Mouse (Mus musculus): ENCODE measurements at regions not wholly inside any gene's neighbourhood (a gene's known extent, or its start where the extent isn't known, plus 50 kb on each side); places are given as distances from the start of the nearest gene placed in this dataset.

- no peaks in the 10 kb centered on the region for H3K4me1 ChIP-seq (ENCODE audit: control insufficient read depth, insufficient read depth, low read length)
- H3K27ac ChIP-seq (ENCODE audit: insufficient read depth, low read length) = no peak overlapping the region
- TF ChIP-seq POLR2A (IDR thresholded peaks at IDR 0.05; ENCODE audit: borderline replicate concordance, insufficient read depth, low read length) = no peak
- TF ChIP-seq CTCF (IDR thresholded peaks at IDR 0.05; ENCODE audit: borderline replicate concordance, insufficient read depth, low read depth, low read length) = no peak
- no peak overlapping the region for H3K4me3 ChIP-seq (replicated peaks; ENCODE audit: insufficient read depth, low read depth, low read length)
- no peaks in the 10 kb centered on the region for H3K27me3 ChIP-seq (ENCODE audit: control insufficient read depth, insufficient read depth, low read length)
- DNase-seq = no peak
- WGBS = 45% methylated on average over 7 of the region's 7 CpGs
Measured at GRCm38 (mm10) chr10:92625781-92626180, 96.4 kb downstream of the Nedd1 start.

- Histone ChIP-seq H3K27ac (ENCODE audit: insufficient read depth, low read length) (no peak overlapping the region), H3K27me3 (ENCODE audit: control insufficient read depth, insufficient read depth, low read length) (no peaks in the 10 kb centered on the region), H3K4me3 (replicated peaks; ENCODE audit: insufficient read depth, low read depth, low read length) (no peak overlapping the region), H3K4me1 (ENCODE audit: control insufficient read depth, insufficient read depth, low read length) (no peaks in the 10 kb centered on the region)
- no peak for TF ChIP-seq POLR2A (IDR thresholded peaks at IDR 0.05; ENCODE audit: borderline replicate concordance, insufficient read depth, low read length)
- no peak for TF ChIP-seq CTCF (IDR thresholded peaks at IDR 0.05; ENCODE audit: borderline replicate concordance, insufficient read depth, low read depth, low read length)
- DNase-seq = no peak
- WGBS = 60% methylated on average over 5 of the region's 5 CpGs
Measured at GRCm38 (mm10) chr10:92615684-92616379, 106.4 kb downstream of the Nedd1 start.

- Histone ChIP-seq H3K4me3 (replicated peaks; ENCODE audit: insufficient read depth, low read depth, low read length) (no peak overlapping the region), H3K4me1 (ENCODE audit: control insufficient read depth, insufficient read depth, low read length) (no peaks in the 10 kb centered on the region), H3K27me3 (ENCODE audit: control insufficient read depth, insufficient read depth, low read length) (no peaks in the 10 kb centered on the region), H3K27ac (ENCODE audit: insufficient read depth, low read length) (no peak overlapping the region)
- 38% methylated on average over 6 of the region's 6 CpGs for WGBS
- no peak for TF ChIP-seq POLR2A (IDR thresholded peaks at IDR 0.05; ENCODE audit: borderline replicate concordance, insufficient read depth, low read length)
- TF ChIP-seq CTCF (IDR thresholded peaks at IDR 0.05; ENCODE audit: borderline replicate concordance, insufficient read depth, low read depth, low read length) = no peak
- no peak for DNase-seq
Measured at GRCm38 (mm10) chr10:92614341-92614740, 107.9 kb downstream of the Nedd1 start.

GRCm38 (mm10) chr10:92611060-92611459 is 111.2 kb downstream of the Nedd1 start:
- no peak for DNase-seq
- TF ChIP-seq CTCF (IDR thresholded peaks at IDR 0.05; ENCODE audit: borderline replicate concordance, insufficient read depth, low read depth, low read length) (no peak), POLR2A (IDR thresholded peaks at IDR 0.05; ENCODE audit: borderline replicate concordance, insufficient read depth, low read length) (no peak)
- Histone ChIP-seq H3K27me3 (ENCODE audit: control insufficient read depth, insufficient read depth, low read length) (no peaks in the 10 kb centered on the region), H3K4me3 (replicated peaks; ENCODE audit: insufficient read depth, low read depth, low read length) (no peak overlapping the region), H3K4me1 (ENCODE audit: control insufficient read depth, insufficient read depth, low read length) (no peaks in the 10 kb centered on the region), H3K27ac (ENCODE audit: insufficient read depth, low read length) (no peak overlapping the region)
- 84% methylated on average over 3 of the region's 3 CpGs for WGBS

- 40% methylated on average over 4 of the region's 4 CpGs for WGBS
Measured at GRCm38 (mm10) chr10:92606761-92607160, 115.5 kb downstream of the Nedd1 start.

GRCm38 (mm10) chr10:92605646-92606045 is 116.6 kb downstream of the Nedd1 start:
- Histone ChIP-seq H3K4me3 (replicated peaks; ENCODE audit: insufficient read depth, low read depth, low read length) (no peak overlapping the region), H3K27me3 (ENCODE audit: control insufficient read depth, insufficient read depth, low read length) (no peaks in the 10 kb centered on the region), H3K27ac (ENCODE audit: insufficient read depth, low read length) (no peak overlapping the region), H3K4me1 (ENCODE audit: control insufficient read depth, insufficient read depth, low read length) (no peaks in the 10 kb centered on the region)
- TF ChIP-seq POLR2A (IDR thresholded peaks at IDR 0.05; ENCODE audit: borderline replicate concordance, insufficient read depth, low read length) (no peak), CTCF (IDR thresholded peaks at IDR 0.05; ENCODE audit: borderline replicate concordance, insufficient read depth, low read depth, low read length) (no peak)
- 63% methylated on average over 3 of the region's 3 CpGs for WGBS
- DNase-seq = no peak

More at GRCm38 (mm10) chr10:92606761-92607160, 115.5 kb downstream of the Nedd1 start:
- Histone ChIP-seq H3K4me1 (ENCODE audit: control insufficient read depth, insufficient read depth, low read length) (no peaks in the 10 kb centered on the region), H3K4me3 (replicated peaks; ENCODE audit: insufficient read depth, low read depth, low read length) (no peak overlapping the region), H3K27me3 (ENCODE audit: control insufficient read depth, insufficient read depth, low read length) (no peaks in the 10 kb centered on the region), H3K27ac (ENCODE audit: insufficient read depth, low read length) (no peak overlapping the region)
- TF ChIP-seq POLR2A (IDR thresholded peaks at IDR 0.05; ENCODE audit: borderline replicate concordance, insufficient read depth, low read length) (no peak), CTCF (IDR thresholded peaks at IDR 0.05; ENCODE audit: borderline replicate concordance, insufficient read depth, low read depth, low read length) (no peak)
- DNase-seq = no peak

- H3K4me3 ChIP-seq (replicated peaks; ENCODE audit: insufficient read depth, low read depth, low read length) = no peak overlapping the region
- DNase-seq = no peak
- WGBS = 87% methylated on average over 4 of the region's 4 CpGs
- H3K27ac ChIP-seq (ENCODE audit: insufficient read depth, low read length) = no peak overlapping the region
- no peak for TF ChIP-seq POLR2A (IDR thresholded peaks at IDR 0.05; ENCODE audit: borderline replicate concordance, insufficient read depth, low read length)
- no peak for TF ChIP-seq CTCF (IDR thresholded peaks at IDR 0.05; ENCODE audit: borderline replicate concordance, insufficient read depth, low read depth, low read length)
- H3K27me3 ChIP-seq (ENCODE audit: control insufficient read depth, insufficient read depth, low read length) = no peaks in the 10 kb centered on the region
- no peaks in the 10 kb centered on the region for H3K4me1 ChIP-seq (ENCODE audit: control insufficient read depth, insufficient read depth, low read length)
Measured at GRCm38 (mm10) chr10:92600116-92600515, 122.1 kb downstream of the Nedd1 start.
